Mouse (Mus musculus): ENCODE results near the gene Nr2f1. TPM values are rescaled to one million over a fixed set of nuclear protein-coding genes. Genes with fewer than 3 reads are reported as not detected.
A peak's percentile ranks its signal among the peaks of the same experiment; 100 is the strongest.

Gene Nr2f1
- polyA plus RNA-seq, 1 experiment from 2014 or later, result 1.3 TPM

DNA sequence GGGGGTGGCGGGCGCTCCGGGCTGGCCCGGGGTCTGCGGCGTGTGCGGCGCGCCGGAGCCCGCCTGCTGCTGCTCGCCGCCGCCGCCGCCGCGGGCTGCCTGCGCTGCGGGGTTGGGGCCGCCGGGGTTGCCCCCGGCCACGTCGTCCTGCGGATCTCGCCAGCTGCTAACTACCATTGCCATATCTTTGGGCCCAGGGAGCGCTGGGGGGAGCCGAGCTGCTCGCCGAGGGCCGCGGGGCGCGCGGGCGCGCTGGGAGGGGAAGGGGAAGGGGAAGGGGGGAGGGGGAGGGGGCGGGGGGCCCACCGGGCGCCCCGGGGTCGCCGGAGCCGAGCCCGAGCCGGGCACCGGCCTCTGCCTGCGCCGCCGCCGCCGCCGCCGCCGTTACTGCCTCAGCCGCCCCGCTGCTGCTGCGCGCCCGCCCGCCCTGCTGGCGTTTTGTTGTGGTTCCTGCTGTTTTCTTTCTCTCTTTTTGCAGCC is 1.1 kb downstream of the Nr2f1 start:
- Histone ChIP-seq H3K27me3 (peaks cover 81% of the 10 kb centered on the region), H3K4me2 (peak overlapping the region; percentile 96), H3K9ac (peak overlapping the region; percentile 56), H3K27ac (peak overlapping the region; percentile 65; the same call in 1 of the 2 replicates), H3K9me3 (no peaks in the 10 kb centered on the region), H3K4me3 (peak overlapping the region; percentile 61), H3K36me3 (no peaks in the 10 kb centered on the region), H3K4me1 (peaks cover 44% of the 10 kb centered on the region)
- under 1% methylated on average over 31 of the region's 63 CpGs for WGBS
- no peak for ATAC-seq (ENCODE audit: insufficient number of reproducible peaks, low FRiP score, low TSS enrichment, low read depth)

DNA sequence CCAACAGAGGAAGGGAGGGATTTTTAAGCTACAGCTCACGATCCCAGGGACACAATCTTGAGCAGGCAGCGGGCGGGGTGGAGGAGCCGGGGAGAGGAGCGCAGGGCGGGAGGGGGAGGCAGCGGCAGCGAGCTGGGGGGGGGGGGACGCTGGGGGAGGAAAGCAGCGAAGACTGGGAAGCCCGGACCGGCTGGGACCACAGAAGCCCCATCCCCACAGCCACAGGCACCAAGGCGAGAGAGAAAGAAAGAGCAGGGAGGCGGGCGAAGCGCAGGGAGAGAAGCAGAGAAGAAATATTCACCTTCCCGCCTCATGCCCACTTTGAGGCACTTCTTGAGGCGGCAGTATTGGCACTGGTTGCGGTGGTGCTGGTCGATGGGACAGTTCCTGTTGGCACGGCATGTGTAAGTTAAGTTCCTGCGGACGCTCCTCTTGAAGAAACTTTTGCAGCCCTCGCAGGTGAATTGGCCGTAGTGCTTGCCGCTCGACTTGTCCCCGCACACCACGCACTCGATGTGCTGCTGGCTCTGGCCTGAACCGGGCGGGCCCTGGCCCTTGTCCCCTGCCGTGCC is 1.7 kb downstream of the Nr2f1 start:
- H3K4me2 ChIP-seq, result peak overlapping the region; percentile 96
- under 1% methylated on average over 25 of the region's 33 CpGs for WGBS
- peak overlapping the region; percentile 56; the same call in 1 of the 2 replicates for H3K9ac ChIP-seq
- peaks cover 39% of the 10 kb centered on the region for H3K4me1 ChIP-seq
- no peaks in the 10 kb centered on the region for H3K9me3 ChIP-seq
- no peaks in the 10 kb centered on the region for H3K36me3 ChIP-seq
- H3K27me3 ChIP-seq, result peaks cover 81% of the 10 kb centered on the region
- no peak for ATAC-seq (ENCODE audit: insufficient number of reproducible peaks, low FRiP score, low TSS enrichment, low read depth)
- peak overlapping the region; percentile 61 for H3K4me3 ChIP-seq
- 0 out of 2 replicates have a peak overlapping the region, but pooled peaks have one; percentile 65 for H3K27ac ChIP-seq

DNA sequence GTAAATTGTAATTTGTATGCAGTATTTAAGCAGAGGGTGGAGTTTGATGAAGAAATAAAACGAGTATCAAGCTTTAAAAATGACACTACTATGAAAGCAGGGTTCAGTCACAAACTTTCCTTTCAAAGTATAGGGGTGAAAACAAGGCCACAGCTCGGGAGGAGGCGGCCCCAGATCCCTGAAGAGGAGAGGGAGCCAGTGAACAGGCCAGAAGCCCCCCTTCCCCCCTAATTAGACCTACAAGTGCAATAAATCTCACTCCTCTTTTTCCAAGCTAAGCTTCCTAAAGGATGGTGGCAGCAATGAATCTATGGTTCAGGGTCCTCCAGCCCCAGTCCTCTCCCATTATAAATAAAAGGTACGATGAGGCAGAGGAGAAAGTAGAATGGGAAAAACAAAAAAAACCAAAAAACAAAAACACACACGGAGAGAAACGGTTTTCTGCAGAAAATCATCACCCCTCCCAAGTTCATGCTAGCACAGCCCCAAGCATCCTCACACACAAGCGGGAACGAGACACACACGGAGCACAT is 2.2 kb downstream of the Nr2f1 start:
- Histone ChIP-seq H3K9me3 (no peaks in the 10 kb centered on the region), H3K36me3 (no peaks in the 10 kb centered on the region), H3K4me3 (peak overlapping the region; percentile 61), H3K9ac (no peak overlapping the region), H3K27ac (no peak overlapping the region), H3K27me3 (peaks cover 80% of the 10 kb centered on the region), H3K4me2 (peak overlapping the region; percentile 96), H3K4me1 (peaks cover 34% of the 10 kb centered on the region)
- no peak for ATAC-seq (ENCODE audit: insufficient number of reproducible peaks, low FRiP score, low TSS enrichment, low read depth)
- 2% methylated on average over 9 of the region's 9 CpGs for WGBS

- H3K27me3 ChIP-seq, result peaks cover 83% of the 10 kb centered on the region
- H3K27ac ChIP-seq, result no peak overlapping the region
- no peak overlapping the region for H3K4me3 ChIP-seq
- peaks cover 27% of the 10 kb centered on the region for H3K4me1 ChIP-seq
- 28% methylated on average over 7 of the region's 7 CpGs for WGBS
- H3K4me2 ChIP-seq, result no peak overlapping the region
- no peak overlapping the region for H3K9ac ChIP-seq
- no peaks in the 10 kb centered on the region for H3K36me3 ChIP-seq
- H3K9me3 ChIP-seq, result no peaks in the 10 kb centered on the region
- ATAC-seq (ENCODE audit: insufficient number of reproducible peaks, low FRiP score, low TSS enrichment, low read depth), result no peak
Observed at GRCm38 (mm10) chr13:78196236-78196796, 3.2 kb downstream of the Nr2f1 start.

GRCm38 (mm10) chr13:78195601-78196115 is 3.9 kb downstream of the Nr2f1 start:
- Histone ChIP-seq H3K4me3 (peak overlapping the region; percentile 32; the same call in 1 of the 2 replicates), H3K27ac (no peak overlapping the region), H3K4me2 (peak overlapping the region; percentile 50; the same call in 1 of the 2 replicates), H3K9ac (no peak overlapping the region), H3K4me1 (peaks cover 27% of the 10 kb centered on the region), H3K9me3 (no peaks in the 10 kb centered on the region), H3K27me3 (peaks cover 87% of the 10 kb centered on the region), H3K36me3 (no peaks in the 10 kb centered on the region)
- no peak for ATAC-seq (ENCODE audit: insufficient number of reproducible peaks, low FRiP score, low TSS enrichment, low read depth)
- 28% methylated on average over 13 of the region's 13 CpGs for WGBS

DNA sequence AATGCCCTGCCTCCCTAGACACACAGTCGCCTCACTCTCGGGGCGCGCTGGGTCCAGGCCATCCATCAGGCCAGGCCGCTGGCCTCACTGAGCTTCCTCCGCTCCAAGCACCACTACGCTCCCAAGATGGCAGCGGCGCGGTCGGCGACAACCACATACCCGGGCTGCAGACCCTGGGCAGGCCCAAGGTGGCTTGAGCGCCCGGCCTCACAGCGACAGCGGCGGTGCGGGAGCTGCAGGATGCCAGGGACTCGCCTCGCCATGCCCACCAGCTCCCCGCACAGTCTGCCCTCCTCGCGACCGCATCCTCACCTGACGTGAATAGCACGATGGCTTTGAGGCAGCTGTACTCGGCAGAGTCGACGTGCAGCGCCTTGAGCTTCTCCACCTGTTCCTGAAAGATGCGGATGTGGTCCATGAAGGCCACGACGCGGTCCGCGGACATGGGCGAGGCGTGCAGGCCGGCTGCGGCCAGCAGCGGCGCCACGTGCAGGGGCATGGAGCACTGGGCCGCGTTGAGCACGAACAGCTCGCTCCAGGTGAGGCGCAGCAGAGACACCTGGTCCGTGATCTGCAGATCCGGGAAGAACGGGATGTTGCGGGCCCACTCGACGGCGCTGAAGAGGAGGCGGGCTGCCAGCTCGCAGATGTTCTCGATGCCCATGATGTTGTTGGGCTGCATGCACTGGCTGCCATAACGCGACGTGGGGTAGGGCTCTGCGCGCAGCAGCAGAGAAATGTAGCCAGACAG is 4.5 kb downstream of the Nr2f1 start:
- Histone ChIP-seq H3K27ac (no peak overlapping the region), H3K27me3 (peaks cover 88% of the 10 kb centered on the region), H3K4me2 (peak overlapping the region; percentile 50), H3K4me1 (peaks cover 23% of the 10 kb centered on the region), H3K9me3 (no peaks in the 10 kb centered on the region), H3K4me3 (peak overlapping the region; percentile 32), H3K9ac (no peak overlapping the region), H3K36me3 (no peaks in the 10 kb centered on the region)
- 4% methylated on average over 64 of the region's 64 CpGs for WGBS
- ATAC-seq (ENCODE audit: insufficient number of reproducible peaks, low FRiP score, low TSS enrichment, low read depth), result no peak

DNA sequence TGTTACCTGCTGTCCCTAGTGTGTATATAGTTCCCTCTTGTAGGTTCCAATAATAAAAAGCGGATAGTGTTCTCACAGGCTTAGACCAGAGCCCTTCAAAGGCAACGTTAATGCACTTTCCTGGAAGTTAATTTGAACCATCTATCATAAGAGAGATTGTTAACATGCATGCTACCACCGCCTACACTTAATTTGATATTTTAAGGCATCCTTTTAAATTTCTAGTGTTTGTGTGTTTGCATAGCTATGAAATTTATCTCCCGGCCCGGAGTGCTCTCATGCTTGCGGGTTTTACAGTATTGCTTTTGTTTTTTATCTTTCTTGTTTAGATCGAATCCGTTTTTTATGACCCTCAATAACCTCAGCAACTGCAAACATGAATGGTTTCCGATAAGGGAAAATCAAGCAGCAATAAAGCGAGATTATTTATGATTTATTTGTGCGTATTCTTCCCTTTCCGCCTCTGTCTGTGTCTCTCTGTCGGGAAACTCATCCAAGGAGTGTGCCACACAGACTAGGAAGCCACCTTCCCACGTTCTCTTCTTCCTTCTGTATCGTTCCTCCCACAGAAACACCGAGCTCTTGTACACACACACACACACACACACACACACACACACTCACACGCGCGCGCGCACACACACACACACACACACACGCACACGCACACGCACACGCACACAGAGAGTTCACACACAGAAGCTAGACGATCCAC is 5.3 kb downstream of the Nr2f1 start:
- Histone ChIP-seq H3K27me3 (peaks cover 93% of the 10 kb centered on the region), H3K4me2 (peak overlapping the region; percentile 50), H3K4me1 (peaks cover 23% of the 10 kb centered on the region), H3K9ac (no peak overlapping the region), H3K36me3 (no peaks in the 10 kb centered on the region), H3K4me3 (peak overlapping the region; percentile 32; the same call in 1 of the 2 replicates), H3K27ac (no peak overlapping the region), H3K9me3 (no peaks in the 10 kb centered on the region)
- ATAC-seq (ENCODE audit: insufficient number of reproducible peaks, low FRiP score, low TSS enrichment, low read depth), result no peak
- 13% methylated on average over 26 of the region's 26 CpGs for WGBS

- no peaks in the 10 kb centered on the region for H3K9me3 ChIP-seq
- no peak overlapping the region for H3K27ac ChIP-seq
- no peaks in the 10 kb centered on the region for H3K36me3 ChIP-seq
- H3K27me3 ChIP-seq, result peaks cover 91% of the 10 kb centered on the region
- H3K4me3 ChIP-seq, result no peak overlapping the region
- H3K9ac ChIP-seq, result no peak overlapping the region
- 40% methylated on average over 4 of the region's 4 CpGs for WGBS
- no peak overlapping the region for H3K4me2 ChIP-seq
- peaks cover 18% of the 10 kb centered on the region for H3K4me1 ChIP-seq
- no peak for ATAC-seq (ENCODE audit: insufficient number of reproducible peaks, low FRiP score, low TSS enrichment, low read depth)
Observed at GRCm38 (mm10) chr13:78193211-78193610, 6.3 kb downstream of the Nr2f1 start.

DNA sequence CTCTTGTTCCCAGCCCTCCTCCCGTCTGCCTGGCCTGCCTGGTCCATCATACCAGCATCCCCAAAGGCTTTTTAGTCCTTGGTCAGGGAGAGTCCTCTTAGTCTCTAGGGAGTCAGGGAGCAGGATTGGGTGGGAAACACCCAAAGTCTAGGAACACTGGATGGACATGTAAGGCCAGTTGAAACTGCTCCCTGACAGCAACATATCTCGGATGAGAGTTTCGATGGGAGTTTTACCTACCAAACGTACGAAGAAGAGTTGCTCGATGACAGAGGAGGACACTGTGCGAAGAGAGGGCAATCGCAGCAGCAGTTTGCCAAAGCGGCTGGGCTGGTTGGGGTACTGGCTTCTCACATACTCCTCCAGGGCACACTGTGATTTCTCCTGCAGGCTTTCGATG is 10.0 kb downstream of the Nr2f1 start:
- Histone ChIP-seq H3K27ac (no peak overlapping the region), H3K4me3 (no peak overlapping the region), H3K9me3 (no peaks in the 10 kb centered on the region), H3K4me1 (peaks cover under 1% of the 10 kb centered on the region; the same call in 1 of the 2 replicates), H3K9ac (no peak overlapping the region), H3K36me3 (no peaks in the 10 kb centered on the region), H3K27me3 (peaks cover 94% of the 10 kb centered on the region), H3K4me2 (no peak overlapping the region)
- 27% methylated on average over 10 of the region's 10 CpGs for WGBS
- no peak for ATAC-seq (ENCODE audit: insufficient number of reproducible peaks, low FRiP score, low TSS enrichment, low read depth)

DNA sequence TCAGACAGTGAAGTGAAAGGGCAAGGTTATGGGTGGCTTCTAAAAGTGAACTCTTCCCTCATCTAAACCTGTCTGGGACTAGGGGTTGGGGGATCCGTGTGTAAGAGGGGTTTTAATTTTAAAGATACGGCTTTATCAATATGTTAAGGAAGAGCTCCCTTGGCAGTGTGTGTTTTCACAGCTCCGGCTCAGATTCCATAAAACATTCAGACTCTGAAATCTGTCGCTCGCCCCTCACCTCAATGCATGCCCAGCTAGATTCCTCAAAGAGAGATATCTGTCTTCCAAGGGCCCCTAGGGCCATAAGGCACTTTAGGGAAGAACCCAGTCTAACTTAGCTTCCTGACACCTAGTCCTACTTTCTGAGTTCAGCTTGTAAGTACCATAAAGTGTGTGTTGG is 11.7 kb downstream of the Nr2f1 start:
- Histone ChIP-seq H3K27me3 (peaks cover 93% of the 10 kb centered on the region), H3K4me3 (no peak overlapping the region), H3K36me3 (no peaks in the 10 kb centered on the region), H3K4me2 (no peak overlapping the region), H3K27ac (no peak overlapping the region), H3K9ac (no peak overlapping the region), H3K9me3 (no peaks in the 10 kb centered on the region), H3K4me1 (no peaks in the 10 kb centered on the region)
- no peak for ATAC-seq (ENCODE audit: insufficient number of reproducible peaks, low FRiP score, low TSS enrichment, low read depth)
- WGBS, result 40% methylated on average over 5 of the region's 5 CpGs

DNA sequence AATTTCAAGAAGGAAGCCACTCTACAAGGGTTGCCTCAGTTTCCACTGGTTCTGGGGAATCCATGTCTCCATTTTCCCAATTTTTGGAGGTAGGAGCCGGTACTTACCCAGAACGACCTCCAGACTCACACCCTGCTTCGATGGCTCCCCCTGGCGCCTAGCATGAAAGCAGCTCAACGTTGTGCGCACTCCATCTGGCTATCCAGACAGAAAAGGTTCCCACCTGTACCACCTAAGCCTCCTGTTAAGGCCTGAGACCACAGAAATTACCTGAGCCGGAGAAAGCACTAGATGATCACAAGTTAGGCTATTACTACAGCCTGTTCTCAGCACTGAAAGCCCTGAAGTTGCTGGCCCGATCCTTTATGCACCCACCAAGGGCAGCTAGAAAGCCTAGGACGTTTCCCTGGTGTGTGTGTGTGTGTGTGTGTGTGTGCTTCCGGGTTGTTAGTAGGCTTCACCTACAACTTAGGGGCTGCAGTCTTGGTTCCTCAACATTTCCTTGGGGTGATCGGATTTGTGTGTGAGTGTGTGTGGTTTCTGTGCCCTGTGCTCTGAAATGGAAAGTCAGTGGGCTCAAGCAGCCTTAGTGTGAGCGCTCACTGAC is 13.1 kb downstream of the Nr2f1 start:
- no peak for ATAC-seq (ENCODE audit: insufficient number of reproducible peaks, low FRiP score, low TSS enrichment, low read depth)
- H3K4me3 ChIP-seq, result no peak overlapping the region
- peaks cover 8% of the 10 kb centered on the region for H3K4me1 ChIP-seq
- WGBS, result 17% methylated on average over 12 of the region's 12 CpGs
- H3K27me3 ChIP-seq, result peaks cover 94% of the 10 kb centered on the region
- H3K4me2 ChIP-seq, result no peak overlapping the region
- H3K9ac ChIP-seq, result no peak overlapping the region
- no peak overlapping the region for H3K27ac ChIP-seq
- no peaks in the 10 kb centered on the region for H3K36me3 ChIP-seq
- H3K9me3 ChIP-seq, result no peaks in the 10 kb centered on the region

All from limb, embryonic 15.5 days (tissue).